ENCODE assay signal across 8 mouse cellular contexts in genomic region chr5:25006848-25007247, GRCm38 (mm10).
DNase-seq lines count a peak whose midpoint lies in the region; ATAC-seq and TF ChIP-seq lines count a peak whose summit lies in the region.

No protein-coding gene starts in this region.

- TF ChIP-seq POLR2A in ES-Bruce4 (IDR thresholded peaks at IDR 0.05; ENCODE audit: insufficient read depth, low read length), result no peak

- TF ChIP-seq CTCF in ES-Bruce4 (IDR thresholded peaks at IDR 0.05; ENCODE audit: low read depth, low read length), result peak; percentile 98
- peak; percentile 94 for TF ChIP-seq CTCF in heart, postnatal 0 days (IDR thresholded peaks at IDR 0.05; ENCODE audit: low read depth)

- DNase-seq in c-Kit-positive CD71-positive TER-119-positive erythroid progenitor cells, embryonic 14.5 days (ENCODE audit: low spot score), result peak; percentile 61
- peak; percentile 96 for DNase-seq in heart, postnatal 0 days (ENCODE audit: low spot score)
- peak; percentile 91 to 92 for DNase-seq in kidney, postnatal 25 days
- DNase-seq in lung, adult 18-20 months, result peak; percentile 86 to 89
- peak; percentile 69 for DNase-seq in testis, postnatal 14 days (ENCODE audit: low spot score)

- 35% methylated on average over 8 of the region's 8 CpGs for WGBS in forebrain, embryonic 13.5 days
- WGBS in heart, postnatal 0 days, result 10% methylated on average over 8 of the region's 8 CpGs

- H3K27ac ChIP-seq in ES-Bruce4 (ENCODE audit: insufficient read depth, low read length), result no peak overlapping the region
- no peak overlapping the region for H3K27ac ChIP-seq in forebrain, embryonic 13.5 days
- H3K27ac ChIP-seq in heart, postnatal 0 days (ENCODE audit: low read depth), result peak overlapping the region; percentile 92

- no peaks in the 10 kb centered on the region for H3K27me3 ChIP-seq in ES-Bruce4 (ENCODE audit: control insufficient read depth, insufficient read depth, low read length, poor library complexity, severe bottlenecking)
- no peaks in the 10 kb centered on the region for H3K27me3 ChIP-seq in forebrain, embryonic 13.5 days
- no peaks in the 10 kb centered on the region for H3K27me3 ChIP-seq in heart, postnatal 0 days (ENCODE audit: control insufficient read depth, insufficient read depth, low read length)

- no peak overlapping the region for H3K4me2 ChIP-seq in forebrain, embryonic 13.5 days
- no peak overlapping the region for H3K4me2 ChIP-seq in heart, postnatal 0 days (ENCODE audit: low read depth, low read length)

- H3K9me3 ChIP-seq in ES-Bruce4 (replicated peaks; ENCODE audit: control insufficient read depth, insufficient read depth, low read length, poor library complexity, severe bottlenecking), result no peaks in the 10 kb centered on the region
- no peaks in the 10 kb centered on the region for H3K9me3 ChIP-seq in forebrain, embryonic 13.5 days (replicated peaks)
- no peaks in the 10 kb centered on the region for H3K9me3 ChIP-seq in heart, postnatal 0 days (replicated peaks; ENCODE audit: control insufficient read depth, low read length)

- no peak overlapping the region for H3K4me3 ChIP-seq in ES-Bruce4 (ENCODE audit: low read depth, low read length)
- no peak overlapping the region for H3K4me3 ChIP-seq in forebrain, embryonic 13.5 days
- no peak overlapping the region for H3K4me3 ChIP-seq in heart, postnatal 0 days (ENCODE audit: low read depth, low read length)

- peak; percentile 62 for ATAC-seq in forebrain, embryonic 13.5 days
- ATAC-seq in heart, postnatal 0 days (ENCODE audit: insufficient read depth, low read depth), result peak; percentile 84
- peak; percentile 42 for ATAC-seq in neutrophil, adult 5-6 weeks (ENCODE audit: extremely low read depth, insufficient number of reproducible peaks, low FRiP score, poor library complexity, severe bottlenecking)

- H3K4me1 ChIP-seq in ES-Bruce4 (ENCODE audit: control insufficient read depth, insufficient read depth, low read length), result peaks cover 17% of the 10 kb centered on the region
- H3K4me1 ChIP-seq in forebrain, embryonic 13.5 days, result peaks cover 17% of the 10 kb centered on the region
- peaks cover 42% of the 10 kb centered on the region for H3K4me1 ChIP-seq in heart, postnatal 0 days (ENCODE audit: control insufficient read depth, insufficient read depth)

- no peak for TF ChIP-seq EP300 in ES-Bruce4 (IDR thresholded peaks at IDR 0.05; ENCODE audit: insufficient read depth, low read depth, low read length)
- peak; percentile 96; the same call in 1 of the 2 replicates for TF ChIP-seq EP300 in heart, postnatal 0 days (IDR thresholded peaks at IDR 0.05; ENCODE audit: low read depth)

- no peaks in the 10 kb centered on the region for H3K36me3 ChIP-seq in ES-Bruce4 (ENCODE audit: control insufficient read depth, insufficient read depth, low read length, poor library complexity, severe bottlenecking)
- no peaks in the 10 kb centered on the region for H3K36me3 ChIP-seq in forebrain, embryonic 13.5 days (ENCODE audit: poor library complexity, severe bottlenecking)
- H3K36me3 ChIP-seq in heart, postnatal 0 days (replicated peaks; ENCODE audit: control insufficient read depth, insufficient read depth, low read length), result no peaks in the 10 kb centered on the region

- H3K9ac ChIP-seq in ES-Bruce4 (ENCODE audit: low read depth, poor library complexity, severe bottlenecking), result no peak overlapping the region
- no peak overlapping the region for H3K9ac ChIP-seq in forebrain, embryonic 13.5 days
- no peak overlapping the region for H3K9ac ChIP-seq in heart, postnatal 0 days (replicated peaks; ENCODE audit: low read depth, low read length)
